Mouse (Mus musculus): ENCODE data around the gene Acvr2a. TPM values are rescaled to one million over a fixed set of nuclear protein-coding genes. Genes with fewer than 3 reads are reported as not detected.
"Not testable (repeated sequence)": the region's sequence is repeated elsewhere in the genome, so short reads cannot be mapped to it uniquely, and the experiment has no call there.

Acvr2a gene
- polyA plus RNA-seq, 1 experiment from 2014 or later, result 8.6 TPM

DNA sequence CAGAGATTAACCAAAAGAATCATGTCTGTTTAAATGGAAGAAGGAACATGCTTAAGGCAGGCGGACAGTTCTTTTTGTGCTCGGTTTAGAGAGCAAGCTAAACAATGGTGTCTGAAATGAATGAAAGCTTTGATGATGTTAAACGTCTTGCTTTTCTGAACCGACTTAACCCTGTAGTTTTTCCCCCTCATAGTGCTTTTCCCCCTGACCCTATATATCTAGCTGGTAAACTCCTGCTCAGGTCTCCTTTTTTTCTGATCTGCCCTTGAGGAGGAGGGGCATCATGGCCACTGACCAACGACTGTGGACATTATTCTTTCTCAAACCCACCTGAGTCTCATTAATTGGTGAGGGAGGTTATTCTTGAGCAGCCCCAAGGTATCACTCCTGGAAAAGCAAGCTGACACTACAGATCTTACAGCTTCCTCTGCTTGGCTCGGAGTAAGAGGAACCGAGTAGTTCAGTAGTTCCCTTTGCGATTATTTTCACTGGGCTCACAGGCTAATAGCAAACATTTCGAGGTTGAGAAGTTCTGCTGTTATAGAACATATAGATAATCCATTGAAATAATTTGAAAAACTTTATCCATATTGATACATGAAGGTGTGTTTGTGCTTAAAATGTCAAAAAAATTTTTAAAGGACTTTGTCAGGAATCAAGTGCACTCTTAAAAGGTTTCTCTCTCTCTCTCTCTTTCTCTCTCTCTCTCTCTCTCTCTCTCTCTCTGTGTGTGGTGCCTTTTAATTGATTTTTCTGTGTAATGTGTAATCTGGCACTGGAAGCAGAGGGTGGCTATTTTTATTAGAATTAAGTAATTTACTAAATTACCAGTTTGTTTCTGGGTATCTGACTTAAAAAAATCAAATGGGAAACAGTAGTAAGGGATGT is 2.5 kb downstream of the Acvr2a start:
- TF ChIP-seq CTCF (IDR thresholded peaks at IDR 0.05), result no peak
- H3K27me3 ChIP-seq, result no peaks in the 10 kb centered on the region
- ATAC-seq, result no peak
- in situ Hi-C loops (cut with MboI; ENCODE audit: low pct_unique_long_range_greater_than_20kb), result no loop called here
- POLR2A ChIA-PET, result interaction anchor here (0.7 kb wide), 1 partner anchor 127 kb away, joined by 3 read pairs; no protein-coding TSS in a partner anchor
- no peak for DNase-seq (ENCODE audit: low read depth, low spot score)
- CTCF ChIA-PET, result interaction anchor here (0.7 to 1.6 kb wide), 3 partner anchors 12 to 70 kb away, joined by 3 to 4 read pairs (median 4); no protein-coding TSS in a partner anchor

DNA sequence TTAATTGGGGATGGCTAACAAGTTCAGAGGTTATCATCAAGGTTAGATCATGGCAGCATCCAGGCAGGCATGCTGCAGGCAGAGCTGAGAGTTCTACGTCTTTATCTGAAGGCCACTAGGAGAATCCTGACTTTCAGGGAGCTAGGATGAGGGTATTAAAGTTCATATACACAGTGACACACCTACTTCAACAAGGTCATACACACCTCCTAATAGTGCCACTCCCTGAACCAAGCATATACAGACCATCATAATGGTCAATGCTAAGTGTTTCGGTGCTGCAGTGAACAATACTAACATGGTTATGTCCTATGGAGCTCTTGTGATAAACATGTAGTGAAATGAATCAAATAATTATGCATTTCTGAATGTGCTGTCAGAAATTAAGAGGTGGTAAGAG is 12.0 kb downstream of the Acvr2a start:
- ChIA-PET CTCF (interaction anchor here (1.4 to 1.5 kb wide), 2 partner anchors 8 to 60 kb away, joined by 5 to 6 read pairs; no protein-coding TSS in a partner anchor), POLR2A (no interaction called here)
- ATAC-seq (no peak), DNase-seq (ENCODE audit: low read depth, low spot score) (no peak)
- in situ Hi-C loops (cut with MboI; ENCODE audit: low pct_unique_long_range_greater_than_20kb), result no loop called here
- TF ChIP-seq CTCF (IDR thresholded peaks at IDR 0.05), result no peak
- no peaks in the 10 kb centered on the region for H3K27me3 ChIP-seq

DNA sequence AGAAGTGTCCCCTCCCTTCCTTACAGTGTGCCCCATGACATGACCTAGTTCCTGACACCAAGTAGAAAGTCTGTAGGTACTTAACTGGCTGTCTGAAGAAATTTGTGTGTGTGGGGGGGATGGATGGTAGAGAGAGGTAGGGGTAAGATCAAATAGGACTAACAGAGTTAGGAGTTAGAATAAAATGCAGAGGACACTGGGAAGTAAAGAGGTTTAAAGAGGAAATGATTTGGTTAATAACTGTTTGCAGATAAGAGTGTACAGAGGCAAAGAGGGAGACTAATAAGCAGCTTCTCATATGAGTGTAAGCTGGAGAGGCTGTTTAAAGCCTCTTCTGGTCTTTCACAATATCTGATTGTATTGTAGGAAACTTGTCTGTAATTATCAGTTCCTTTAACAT is 12.5 kb downstream of the Acvr2a start:
- DNase-seq (ENCODE audit: low read depth, low spot score) (no peak), ATAC-seq (no peak)
- no peaks in the 10 kb centered on the region for H3K27me3 ChIP-seq
- in situ Hi-C loops (cut with MboI; ENCODE audit: low pct_unique_long_range_greater_than_20kb), result no loop called here
- no peak for TF ChIP-seq CTCF (IDR thresholded peaks at IDR 0.05)
- CTCF ChIA-PET, result interaction anchor here (1.5 kb wide), 1 partner anchor 9 kb away, joined by 6 read pairs; no protein-coding TSS in a partner anchor
- POLR2A ChIA-PET, result no interaction called here

DNA sequence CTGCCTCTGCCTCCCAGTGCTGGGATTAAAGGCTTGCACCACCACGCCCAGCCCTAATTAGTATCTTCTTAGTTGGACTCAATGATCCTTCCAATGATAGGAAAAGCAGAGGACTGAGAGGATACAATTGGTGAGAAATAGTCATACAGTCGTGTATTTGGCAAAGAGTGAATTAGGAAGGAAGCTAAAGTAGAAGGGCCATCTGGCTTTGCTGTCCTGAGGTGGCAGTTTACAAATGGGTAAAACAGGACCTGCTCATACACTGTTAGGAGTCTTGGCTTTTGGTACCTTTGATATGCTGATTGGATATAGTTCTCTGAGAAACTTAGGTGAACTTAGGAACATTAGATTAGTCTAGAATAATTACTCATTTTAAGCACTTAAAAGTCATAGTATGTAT is 16.6 kb downstream of the Acvr2a start:
- no peaks in the 10 kb centered on the region for H3K27me3 ChIP-seq
- POLR2A ChIA-PET, result no interaction called here
- DNase-seq (ENCODE audit: low read depth, low spot score) (no peak), ATAC-seq (no peak)
- in situ Hi-C loops (cut with MboI; ENCODE audit: low pct_unique_long_range_greater_than_20kb), result no loop called here
- no peak for TF ChIP-seq CTCF (IDR thresholded peaks at IDR 0.05)
- CTCF ChIA-PET, result no interaction called here

DNA sequence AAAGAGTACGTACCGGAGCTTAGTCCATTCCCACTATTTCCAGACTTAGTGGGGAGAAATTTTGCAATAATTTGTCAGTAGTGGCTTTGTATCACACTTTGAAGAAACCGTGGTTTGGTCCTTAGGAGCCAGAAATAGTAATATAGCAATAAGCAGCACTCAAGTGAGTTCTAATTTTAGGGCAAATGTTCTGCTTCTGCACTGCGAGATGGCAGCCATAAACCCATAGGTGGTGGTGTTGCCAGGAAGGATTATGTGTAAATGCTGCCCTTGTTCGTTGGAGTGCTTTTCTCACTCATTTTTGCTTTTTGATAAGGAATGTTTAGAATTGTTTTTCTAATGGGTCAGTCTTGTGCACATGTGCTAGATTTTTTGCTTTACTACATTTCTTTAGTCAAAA is 18.4 kb downstream of the Acvr2a start:
- CTCF ChIA-PET, result no interaction called here

DNA sequence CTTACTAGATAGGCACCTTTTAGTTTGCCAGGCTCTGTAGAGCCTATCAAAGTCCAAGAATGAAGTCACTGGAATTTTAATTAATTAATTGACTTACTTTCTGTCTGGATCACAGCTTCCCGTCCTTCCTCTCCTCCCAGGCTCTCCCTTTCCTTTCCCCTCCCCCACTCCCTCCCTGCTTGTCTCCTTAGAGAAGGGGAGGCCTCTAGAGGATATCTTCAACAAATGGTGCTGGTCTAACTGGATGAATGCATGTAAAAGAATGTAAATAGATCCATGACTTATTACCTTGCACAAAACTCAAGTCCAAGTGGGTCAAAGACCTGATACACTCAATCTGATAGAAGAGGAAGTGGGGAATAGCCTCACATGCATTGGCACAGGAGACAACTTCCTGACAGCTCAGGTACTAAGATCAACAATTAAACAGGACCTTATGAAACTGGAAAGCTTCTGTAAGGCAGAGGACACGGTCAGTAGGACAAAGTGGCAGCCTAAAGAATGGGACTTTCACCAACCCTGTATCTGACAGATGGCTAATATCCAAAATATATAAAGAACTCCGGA is 20.1 kb downstream of the Acvr2a start:
- TF ChIP-seq CTCF (IDR thresholded peaks at IDR 0.05), result no peak
- POLR2A ChIA-PET, result no interaction called here
- ATAC-seq (no peak), DNase-seq (ENCODE audit: low read depth, low spot score) (no peak)
- no peaks in the 10 kb centered on the region for H3K27me3 ChIP-seq
- in situ Hi-C loops (cut with MboI; ENCODE audit: low pct_unique_long_range_greater_than_20kb), result no loop called here
- CTCF ChIA-PET, result interaction anchor here (1.0 kb wide), 1 partner anchor 9 kb away, joined by 3 read pairs; no protein-coding TSS in a partner anchor

More for the DNA sequence above, 18.4 kb downstream of the Acvr2a start:
- POLR2A ChIA-PET, result no interaction called here
- ATAC-seq (no peak), DNase-seq (ENCODE audit: low read depth, low spot score) (no peak)
- no peak for TF ChIP-seq CTCF (IDR thresholded peaks at IDR 0.05)
- in situ Hi-C loops (cut with MboI; ENCODE audit: low pct_unique_long_range_greater_than_20kb), result no loop called here
- no peaks in the 10 kb centered on the region for H3K27me3 ChIP-seq

DNA sequence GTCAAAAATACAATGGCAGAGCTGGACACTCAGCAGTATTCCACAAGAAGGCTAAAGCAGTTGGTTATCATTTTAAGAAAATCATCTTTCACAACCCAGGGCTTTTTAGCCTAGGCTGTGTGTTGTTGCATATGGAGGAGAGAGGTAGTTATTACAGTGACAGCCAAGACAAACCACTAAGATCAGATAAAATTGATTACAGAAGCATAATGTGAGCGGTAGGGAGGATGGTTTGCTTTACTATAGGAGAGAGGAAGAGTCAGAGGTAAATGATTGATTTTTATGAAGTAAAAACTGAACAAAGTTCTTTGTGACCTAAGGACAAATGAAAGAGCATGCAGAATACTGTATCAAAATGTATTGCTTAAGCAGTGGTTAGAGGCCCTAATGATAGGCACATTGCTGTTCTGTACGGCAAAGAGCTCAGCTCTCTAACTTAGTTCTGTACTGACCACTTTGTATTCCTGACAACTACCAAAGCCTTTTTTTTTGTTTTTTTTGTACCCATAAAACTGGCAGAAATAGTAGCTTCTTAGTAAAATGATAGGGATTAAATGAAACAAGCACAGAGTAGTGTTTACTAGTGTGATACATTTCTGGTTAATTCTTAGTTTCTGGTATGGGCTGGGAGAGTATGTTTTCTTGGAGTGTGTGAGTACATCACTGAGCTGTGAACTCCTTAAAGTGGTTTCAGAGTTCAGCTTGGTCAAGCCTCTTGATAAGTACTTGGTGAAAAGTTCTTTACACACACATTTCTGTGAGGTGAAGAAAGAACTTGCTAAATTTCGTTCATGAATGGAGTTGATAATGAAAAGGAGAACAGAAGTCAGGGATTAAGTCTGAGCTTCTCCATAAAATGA is 27.9 kb downstream of the Acvr2a start:
- CTCF ChIA-PET, result interaction anchor here (0.9 kb wide), 1 partner anchor 8 kb away, joined by 3 read pairs; no protein-coding TSS in a partner anchor
- no peaks in the 10 kb centered on the region for H3K27me3 ChIP-seq
- ATAC-seq (no peak), DNase-seq (ENCODE audit: low read depth, low spot score) (no peak)
- POLR2A ChIA-PET, result no interaction called here
- in situ Hi-C loops (cut with MboI; ENCODE audit: low pct_unique_long_range_greater_than_20kb), result no loop called here
- no peak for TF ChIP-seq CTCF (IDR thresholded peaks at IDR 0.05)

DNA sequence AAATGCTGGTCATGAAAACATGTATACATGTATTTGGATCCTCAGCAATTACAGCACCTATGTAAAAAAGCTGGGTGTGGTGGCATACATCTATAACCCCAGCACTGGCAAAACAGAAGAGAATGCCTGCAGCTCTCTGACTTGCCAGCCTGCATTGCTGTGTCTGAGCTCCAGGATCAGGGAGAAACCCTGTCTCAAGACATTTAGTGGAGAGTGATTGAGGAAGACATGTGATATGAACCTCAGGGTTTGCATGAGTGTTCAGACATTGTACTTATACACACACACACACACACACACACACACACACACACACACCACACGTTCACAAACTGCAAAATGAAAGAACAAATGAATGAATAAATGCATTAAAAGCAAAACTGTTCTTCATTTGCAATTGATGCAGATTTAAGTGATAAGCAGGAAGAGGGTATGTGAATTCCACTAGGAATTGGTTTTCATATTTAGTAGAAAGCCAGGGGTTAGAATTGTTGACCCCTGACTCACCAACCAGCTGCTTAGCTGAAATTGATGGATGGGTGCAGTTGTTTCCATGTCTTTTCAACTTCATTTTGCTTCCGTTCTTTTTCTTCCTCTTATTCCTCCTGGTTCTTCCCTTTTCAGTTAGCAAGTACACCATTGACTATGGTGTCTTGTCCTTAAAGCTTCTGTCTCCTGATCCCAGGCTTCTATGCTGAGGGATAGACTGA is 32.9 kb downstream of the Acvr2a start:
- DNase-seq (ENCODE audit: low read depth, low spot score) (no peak), ATAC-seq (no peak)
- POLR2A ChIA-PET, result no interaction called here
- no peak for TF ChIP-seq CTCF (IDR thresholded peaks at IDR 0.05)
- H3K27me3 ChIP-seq, result no peaks in the 10 kb centered on the region
- CTCF ChIA-PET, result interaction anchor here (0.6 kb wide), 1 partner anchor 20 kb away, joined by 3 read pairs; no protein-coding TSS in a partner anchor
- in situ Hi-C loops (cut with MboI; ENCODE audit: low pct_unique_long_range_greater_than_20kb), result no loop called here

DNA sequence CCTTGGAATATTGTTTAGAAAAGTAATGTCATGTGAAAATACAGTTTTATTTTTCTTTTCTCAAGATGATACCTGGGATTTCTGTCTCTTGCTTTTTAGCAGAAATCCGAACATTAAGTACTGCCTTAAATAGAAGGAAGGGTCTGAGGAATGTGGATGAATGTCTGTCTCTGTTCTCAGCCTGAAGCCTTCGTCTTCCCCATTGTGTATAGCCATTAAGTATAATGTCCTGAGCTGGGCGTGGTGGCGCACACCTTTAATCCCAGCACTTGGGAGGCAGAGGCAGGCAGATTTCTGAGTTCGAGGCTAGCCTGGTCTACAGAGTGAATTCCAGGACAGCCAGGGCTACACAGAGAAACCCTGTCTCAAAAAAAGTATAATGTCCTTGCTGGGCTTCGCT is 51.7 kb downstream of the Acvr2a start:
- POLR2A ChIA-PET; CTCF ChIA-PET; DNase-seq (ENCODE audit: low read depth, low spot score); ATAC-seq; H3K27me3 ChIP-seq; in situ Hi-C loops (cut with MboI; ENCODE audit: low pct_unique_long_range_greater_than_20kb): not testable (repeated sequence)

Data from Patski (cell line).